Mouse (Mus musculus) CH12.LX (cell line): ENCODE measurements around the gene Arhgef17. TPM values are rescaled to one million over a fixed set of nuclear protein-coding genes. Genes with fewer than 3 reads are reported as not detected.
A peak's percentile ranks its signal among the peaks of the same experiment; 100 is the strongest.

ENCODE experiments used
- DNase-seq: peaks from one replicate; pipeline ENCODE4 v3.0.0-alpha.2; 2013; ENCODE audit errors: extremely low read depth
- H3K27ac ChIP-seq: 2 replicates; pipeline ENCODE4 v1.5.1; 2012; ENCODE audit warnings: low read depth, mild to moderate bottlenecking, control low read depth, moderate library complexity; ENCODE audit not compliant: insufficient read depth
- H3K27me3 ChIP-seq: replicated peaks from 2 replicates; pipeline ENCODE3; 2012; ENCODE audit warnings: inconsistent platforms
- H3K36me3 ChIP-seq, 2 experiments: replicated peaks in 1 of 2; 2 replicates each; pipeline versions ENCODE3 to v1.6.1; 2012; ENCODE audit warnings: inconsistent platforms in 1 of 2, low read length in 1 of 2, mild to moderate bottlenecking in 1 of 2, mixed read lengths in 1 of 2, moderate library complexity in 1 of 2; ENCODE audit not compliant: control insufficient read depth in 1 of 2, insufficient read depth in 1 of 2
- H3K4me1 ChIP-seq, 2 experiments: 2 replicates each; pipeline ENCODE4 v1.6.1; 2012; ENCODE audit warnings: inconsistent platforms in 1 of 2, moderate library complexity in 1 of 2; ENCODE audit not compliant: insufficient read depth in 2 of 2, control insufficient read depth in 1 of 2
- H3K4me2 ChIP-seq: 2 replicates; pipeline ENCODE4 v1.6.1; 2012; ENCODE audit warnings: low read depth, mild to moderate bottlenecking, control low read depth; ENCODE audit not compliant: poor library complexity, insufficient read depth, severe bottlenecking
- H3K4me3 ChIP-seq, 3 experiments: fragments of 150-350 bp in 1 of 3; sonication (generic) in 1 of 3; replicated peaks in 1 of 3; 2 replicates each; pipeline versions ENCODE3 to v1.5.1; 2011 to 2012; ENCODE audit warnings: low read depth in 2 of 3, low read length in 2 of 3, mild to moderate bottlenecking in 2 of 3, moderate library complexity in 2 of 3, control low read depth in 1 of 3, improper control_type of control experiment in 1 of 3, inconsistent platforms in 1 of 3, mixed read lengths in 1 of 3; ENCODE audit not compliant: poor library complexity in 1 of 3
- H3K79me2 ChIP-seq: replicated peaks from 2 replicates; pipeline ENCODE4 v1.6.1; 2012; ENCODE audit warnings: mild to moderate bottlenecking, moderate library complexity; ENCODE audit not compliant: control insufficient read depth, poor library complexity, insufficient read depth, severe bottlenecking; ENCODE audit errors: extremely low read depth
- H3K9ac ChIP-seq: 2 replicates; pipeline ENCODE4 v1.6.1; 2012; ENCODE audit warnings: low read depth, mild to moderate bottlenecking, control low read depth, moderate library complexity; ENCODE audit not compliant: insufficient read depth
- H3K9me3 ChIP-seq: replicated peaks from 2 replicates; pipeline ENCODE3; 2012; ENCODE audit warnings: low read length, inconsistent platforms, mixed read lengths
- BHLHE40 ChIP-seq: IDR thresholded peaks from 2 replicates; pipeline ENCODE4 v1.6.1; 2011; ENCODE audit warnings: mild to moderate bottlenecking, low read depth, low read length, improper control_type of control experiment
- CHD1 ChIP-seq: IDR thresholded peaks from 2 replicates; pipeline ENCODE4 v1.6.1; 2012; ENCODE audit warnings: low read depth, low read length, improper control_type of control experiment, inconsistent platforms
- CHD2 ChIP-seq: IDR thresholded peaks from 2 replicates; pipeline ENCODE4 v1.6.1; 2011; ENCODE audit warnings: low read length, improper control_type of control experiment
- CTCF ChIP-seq, 2 experiments: IDR thresholded peaks in 1 of 2; conservative IDR thresholded peaks in 1 of 2; 2 replicates each; pipeline ENCODE4 v1.5.1; 2011 to 2012; ENCODE audit warnings: low read depth in 2 of 2, low read length in 2 of 2, improper control_type of control experiment in 1 of 2, inconsistent platforms in 1 of 2, mild to moderate bottlenecking in 1 of 2, moderate library complexity in 1 of 2
- ETS1 ChIP-seq: conservative IDR thresholded peaks from 2 replicates; pipeline ENCODE4 v1.6.1; 2012; ENCODE audit warnings: low read depth, mild to moderate bottlenecking, inconsistent platforms, low read length, improper control_type of control experiment, moderate library complexity
- HCFC1 ChIP-seq: IDR thresholded peaks from 2 replicates; pipeline ENCODE4 v1.6.1; 2012; ENCODE audit warnings: low read depth, mild to moderate bottlenecking, inconsistent platforms, low read length, improper control_type of control experiment
- IRF4 ChIP-seq: IDR thresholded peaks from 2 replicates; pipeline ENCODE4 v1.6.1; 2014; ENCODE audit warnings: low read depth, mild to moderate bottlenecking, inconsistent platforms, low read length, improper control_type of control experiment
- JUN ChIP-seq: IDR thresholded peaks from 2 replicates; pipeline ENCODE4 v1.6.1; 2011; ENCODE audit warnings: low read depth, mild to moderate bottlenecking, low read length, improper control_type of control experiment, moderate library complexity; ENCODE audit not compliant: insufficient read depth
- MEF2A ChIP-seq: IDR thresholded peaks from 2 replicates; pipeline ENCODE4 v1.6.1; 2014; ENCODE audit warnings: low read depth, mild to moderate bottlenecking, inconsistent platforms, low read length, improper control_type of control experiment, borderline replicate concordance
- MYC ChIP-seq: IDR thresholded peaks from 2 replicates; pipeline ENCODE4 v1.6.1; 2011; ENCODE audit warnings: low read depth, mild to moderate bottlenecking, improper control_type of control experiment, low read length
- NELFE ChIP-seq: IDR thresholded peaks from 2 replicates; pipeline ENCODE4 v1.6.1; 2011; ENCODE audit warnings: low read depth, low read length, improper control_type of control experiment
- POLR2A ChIP-seq: IDR thresholded peaks from 2 replicates; pipeline ENCODE4 v1.6.1; 2011; ENCODE audit warnings: low read depth, mild to moderate bottlenecking, improper control_type of control experiment, low read length
- POLR2AphosphoS2 ChIP-seq: IDR thresholded peaks from 2 replicates; pipeline ENCODE4 v1.6.1; 2011; ENCODE audit warnings: low read depth, low read length, improper control_type of control experiment
- RAD21 ChIP-seq: IDR thresholded peaks from 2 replicates; pipeline ENCODE4 v1.6.1; 2011; ENCODE audit warnings: low read depth, mild to moderate bottlenecking, low read length, improper control_type of control experiment, moderate library complexity
- SMC3 ChIP-seq: IDR thresholded peaks from 2 replicates; pipeline ENCODE4 v1.6.1; 2011; ENCODE audit warnings: low read depth, low read length, improper control_type of control experiment
- TBP ChIP-seq: conservative IDR thresholded peaks from 2 replicates; pipeline ENCODE4 v1.6.1; 2011; ENCODE audit warnings: low read depth, low read length, improper control_type of control experiment
- USF1 ChIP-seq: IDR thresholded peaks from 2 replicates; pipeline ENCODE4 v1.6.1; 2014; ENCODE audit warnings: low read depth, mild to moderate bottlenecking, inconsistent platforms, low read length, improper control_type of control experiment
- ZKSCAN1 ChIP-seq: IDR thresholded peaks from 2 replicates; pipeline ENCODE4 v1.6.1; 2012; ENCODE audit warnings: low read depth, inconsistent platforms, low read length, improper control_type of control experiment, borderline replicate concordance
- ZMIZ1 ChIP-seq: IDR thresholded peaks from 2 replicates; pipeline ENCODE4 v1.6.1; 2012; ENCODE audit warnings: low read depth, mild to moderate bottlenecking, inconsistent platforms, low read length, improper control_type of control experiment
- dilution Hi-C: fragments of 300-500 bp; cut with MboI; formaldehyde crosslinking; loops from 2 replicates; pipeline ENCODE4 v1.14.3; 2020; ENCODE audit warnings: low sequenced_read_pairs; ENCODE audit not compliant: extremely low pct_unique_long_range_greater_than_20kb, extremely low pct_ligation_motif_present
- in situ Hi-C: fragments of 300-500 bp; cut with MboI; formaldehyde crosslinking; loops from 3 replicates; pipeline ENCODE4 v1.14.3; 2019; ENCODE audit warnings: low sequenced_read_pairs, low pct_ligation_motif_present, low pct_unique_long_range_greater_than_20kb, mixed read lengths
- polyA plus RNA-seq: library from polyadenylated mRNA; unstranded; fragments of >175 nt; gene quantifications from 2 replicates; pipeline ENCODE4 v1.2.1, GENCODE M21; 2012; ENCODE audit warnings: low read depth; ENCODE audit not compliant: insufficient read length
- total RNA-seq, 2 experiments: library from RNA; depleted of rRNA; stranded (reverse); fragments of 300-350 nt in 1 of 2; fragments of >200 nt in 1 of 2; gene quantifications; 2 replicates each; pipeline ENCODE4 v1.2.3; 2012 to 2014

Arhgef17 gene
- total and polyA plus RNA-seq, 3 experiments = 2.3 to 6.7 (median 5.6) TPM

- peaks cover 11 to 53% of the 10 kb centered on the region in 2 experiments for H3K4me1 ChIP-seq
- H3K36me3 ChIP-seq = peaks cover 27 to 76% of the 10 kb centered on the region in 2 experiments
- H3K9ac ChIP-seq = no peak overlapping the region
- H3K4me2 ChIP-seq = no peak overlapping the region
- H3K79me2 ChIP-seq = no peaks in the 10 kb centered on the region
- dilution Hi-C loops = no loop called here
- H3K27ac ChIP-seq = no peak overlapping the region
- H3K27me3 ChIP-seq = no peaks in the 10 kb centered on the region
- H3K4me3 ChIP-seq = no peak overlapping the region
- in situ Hi-C loops = no loop called here
- no peaks in the 10 kb centered on the region for H3K9me3 ChIP-seq
- TF ChIP-seq ZMIZ1 (no peak), SMC3 (no peak), MYC (no peak), RAD21 (no peak), ZKSCAN1 (no peak), NELFE (no peak)
- no peak for DNase-seq
Observed at GRCm38 (mm10) chr7:100875822-100876221, 56.1 kb downstream of the Arhgef17 start.

- no peak overlapping the region for H3K9ac ChIP-seq
- H3K9me3 ChIP-seq = no peaks in the 10 kb centered on the region
- H3K79me2 ChIP-seq = no peaks in the 10 kb centered on the region
- peaks cover 25 to 57% of the 10 kb centered on the region in 2 experiments for H3K4me1 ChIP-seq
- no peak overlapping the region for H3K4me2 ChIP-seq
- TF ChIP-seq ZMIZ1 (no peak), NELFE (no peak), POLR2A (no peak), IRF4 (no peak), USF1 (no peak), HCFC1 (no peak), ETS1 (no peak), TBP (no peak), MEF2A (no peak), BHLHE40 (no peak)
- 0 out of 2 replicates have a peak overlapping the region, but pooled peaks have one; percentile 7 for H3K27ac ChIP-seq
- in situ Hi-C loops = no loop called here
- no peaks in the 10 kb centered on the region for H3K27me3 ChIP-seq
- dilution Hi-C loops = no loop called here
- no peak for DNase-seq
- H3K36me3 ChIP-seq = peaks cover 24 to 55% of the 10 kb centered on the region in 2 experiments
- no peak overlapping the region for H3K4me3 ChIP-seq
Observed at GRCm38 (mm10) chr7:100873197-100873596, 58.7 kb downstream of the Arhgef17 start.

DNA sequence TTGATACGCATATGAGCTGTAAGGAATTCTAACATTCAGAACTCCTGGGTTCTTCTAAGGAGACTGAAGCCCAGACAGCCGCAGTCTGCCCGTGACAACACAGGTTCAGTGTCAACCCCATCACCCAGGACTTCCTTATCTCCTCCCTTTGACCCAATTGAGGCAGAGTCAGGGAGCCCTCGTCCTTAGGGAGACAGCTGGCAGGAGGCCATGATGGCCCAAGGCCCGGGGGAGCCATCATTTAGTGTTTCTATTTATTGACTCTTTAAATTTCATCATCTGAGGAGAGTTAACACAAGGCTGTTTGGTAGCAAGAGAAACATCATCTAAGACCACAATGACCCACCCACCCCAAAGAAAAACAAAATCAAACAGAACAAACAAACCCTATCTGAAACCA, 60.0 kb downstream of the Arhgef17 start:
- H3K4me2 ChIP-seq = no peak overlapping the region
- dilution Hi-C loops (no loop called here), in situ Hi-C loops (no loop called here)
- no peak overlapping the region for H3K9ac ChIP-seq
- H3K9me3 ChIP-seq = no peaks in the 10 kb centered on the region
- H3K4me3 ChIP-seq = no peak overlapping the region
- no peak overlapping the region for H3K27ac ChIP-seq
- H3K27me3 ChIP-seq = no peaks in the 10 kb centered on the region
- DNase-seq = no peak
- peaks cover 33 to 66% of the 10 kb centered on the region in 2 experiments for H3K4me1 ChIP-seq
- no peak for TF ChIP-seq CHD1
- TF ChIP-seq JUN = no peak
- TF ChIP-seq ETS1 = no peak
- no peak for TF ChIP-seq POLR2A
- TF ChIP-seq TBP = no peak
- TF ChIP-seq POLR2AphosphoS2 = no peak
- TF ChIP-seq CHD2 = no peak
- no peak for TF ChIP-seq MEF2A
- no peak for TF ChIP-seq CTCF (conservative IDR thresholded peaks at IDR 0.05 in 1 of 2, IDR thresholded peaks at IDR 0.05 in 1 of 2; ENCODE audit: low read depth in 2 of 2, low read length in 2 of 2)
- H3K79me2 ChIP-seq = no peaks in the 10 kb centered on the region
- H3K36me3 ChIP-seq = peaks cover 19 to 42% of the 10 kb centered on the region in 2 experiments
